Mouse (Mus musculus) stomach, adult 2 months (tissue): ENCODE data around the gene Aldh1a3. TPM values are rescaled to one million over a fixed set of nuclear protein-coding genes. Genes with fewer than 3 reads are reported as not detected.

Source experiments
- polyA plus RNA-seq: library from polyadenylated mRNA; depleted of rRNA; stranded (reverse); fragments of >200 nt; gene quantifications from 2 replicates; pipeline ENCODE4 v1.2.3, GENCODE M21; 2012; rRNA removed

Aldh1a3 gene
- 1.4 and 2.2 TPM in 2 replicates for polyA plus RNA-seq

DNA sequence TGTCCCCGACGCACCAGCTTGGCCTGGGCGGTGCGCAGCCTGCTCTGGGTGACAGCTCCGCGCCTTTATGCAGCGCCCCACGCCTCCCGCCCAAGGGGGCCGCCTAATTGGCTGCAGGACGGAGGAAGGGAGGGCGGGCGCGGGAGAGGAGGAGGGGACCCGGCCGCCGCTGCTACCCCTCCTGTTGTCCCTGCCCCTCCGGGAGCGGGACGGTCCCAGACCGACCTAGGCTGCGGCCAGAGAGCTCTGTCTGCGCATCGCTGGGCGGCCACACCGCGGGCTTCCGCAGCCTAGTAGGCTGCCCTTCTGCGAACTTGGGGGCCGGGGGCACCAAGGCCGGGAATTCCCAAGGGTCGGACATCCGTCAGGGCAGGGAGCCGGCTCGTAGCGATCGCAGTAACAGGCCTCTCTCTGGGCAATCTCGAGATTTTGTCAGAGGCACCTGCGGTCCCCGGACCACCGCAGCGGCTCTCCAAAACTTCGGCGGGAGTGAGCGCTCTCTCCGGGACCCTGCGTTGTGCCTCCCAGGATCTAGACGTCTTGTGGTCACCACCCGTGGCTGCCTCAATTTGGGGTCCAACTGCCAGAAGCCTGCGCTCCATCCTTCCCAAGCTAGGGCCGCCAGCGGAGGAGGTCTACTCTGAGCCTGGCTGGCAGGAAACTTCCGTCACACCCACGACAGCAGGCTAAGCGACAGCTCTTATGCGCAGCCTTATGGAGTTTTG lies at the start of gene Aldh1a3:
Gene Aldh1a3, minus strand, starts transcription at position 81 of the 725 bp plus-strand sequence.

DNA sequence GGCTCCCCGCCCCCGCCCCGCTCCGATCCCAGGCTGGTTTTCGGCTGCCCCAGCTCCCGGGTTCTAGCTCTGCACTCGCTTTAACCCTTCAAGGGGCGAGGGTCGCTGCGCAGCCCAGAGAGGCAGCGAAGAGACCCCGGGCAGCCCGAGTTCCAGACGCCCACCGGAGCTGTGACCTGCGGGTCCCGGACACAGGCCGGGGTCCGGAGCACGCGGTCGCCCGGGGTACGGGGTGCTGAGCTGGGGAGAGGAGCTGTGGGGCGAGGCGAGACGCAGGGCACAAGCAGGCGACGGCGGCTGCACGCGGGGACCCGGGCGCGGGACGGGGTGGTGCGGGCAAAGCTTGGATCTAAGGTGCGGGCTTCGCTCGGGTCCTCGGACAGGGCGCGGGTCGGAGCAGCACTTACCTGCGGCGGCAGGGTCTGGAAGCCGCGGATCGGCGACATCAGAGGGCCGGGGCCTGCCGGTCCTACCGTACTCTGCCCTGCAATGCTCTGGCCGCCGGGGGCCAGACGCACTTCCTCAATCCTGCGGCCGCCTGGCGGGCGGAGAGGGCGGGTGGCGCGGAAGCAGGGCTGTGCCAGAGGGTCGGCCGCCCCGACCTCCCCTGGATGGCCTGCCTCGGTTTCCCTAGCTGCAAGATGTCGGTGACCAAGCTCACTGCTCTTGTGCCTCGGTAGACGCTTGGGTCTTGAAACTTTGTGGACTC lies 39.4 kb downstream of the Aldh1a3 start, which contains the start of gene Lrrk1:
Gene Lrrk1, minus strand, starts transcription at position 538 of the 709 bp plus-strand sequence.

DNA sequence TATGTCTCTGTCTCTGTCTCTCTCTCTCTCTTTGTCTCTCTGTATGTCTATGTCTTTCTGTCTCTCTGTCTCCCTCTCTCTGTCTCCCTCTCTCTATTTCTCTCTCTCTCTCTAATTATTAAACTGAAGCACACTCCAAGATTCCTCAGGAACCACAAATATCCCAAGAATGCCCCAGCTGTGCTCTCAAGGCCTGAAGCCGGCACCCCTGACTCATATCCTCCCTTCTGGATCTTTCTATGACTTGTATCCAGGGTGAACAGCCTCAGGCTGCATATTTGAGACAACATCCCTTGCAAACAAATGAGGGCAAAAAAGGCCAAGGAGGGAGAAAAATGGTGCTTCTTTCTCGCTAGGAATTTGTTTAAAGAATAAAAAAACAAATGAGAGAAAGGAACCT lies 61.4 kb downstream of the Aldh1a3 start, which contains the start of gene Gm10974:
Gene Gm10974, plus strand, starts transcription at position 2 of the 400 bp plus-strand sequence.

Other genes starting within 250 kb of the Aldh1a3 start
- gene Gm10974, start 61.6 kb downstream of the Aldh1a3 start, polyA plus RNA-seq: not detected in 2 replicates
- gene Lrrk1, start 39.2 kb downstream of the Aldh1a3 start, polyA plus RNA-seq: 31.1 and 31.7 TPM in 2 replicates